Mouse (Mus musculus): Measurements from ENCODE around the gene Tmem229b.

DNA sequence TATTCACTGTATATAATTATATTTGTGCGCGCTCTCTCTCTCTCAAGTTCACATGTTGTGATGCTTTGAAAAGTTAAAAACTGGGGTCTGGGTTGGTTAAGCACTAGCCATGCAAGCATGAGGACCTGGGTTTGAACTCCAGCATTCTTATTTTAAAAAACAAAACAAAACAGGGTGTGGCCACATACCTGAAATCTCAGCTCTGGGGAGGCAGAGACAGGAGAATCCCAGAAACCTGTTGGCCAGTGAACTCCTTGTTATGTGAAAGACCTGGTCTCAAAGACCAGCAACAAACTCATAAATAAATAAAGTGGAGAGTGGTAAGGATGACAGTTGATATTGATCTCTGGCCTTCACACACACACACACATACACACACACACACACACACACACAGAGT is 26.9 kb upstream of the Tmem229b start:
- TF ChIP-seq CTCF (IDR thresholded peaks at IDR 0.05; ENCODE audit: control insufficient read depth, insufficient read depth, insufficient replicate concordance, low read depth, low read length) (no peak), POLR2A (IDR thresholded peaks at IDR 0.05; ENCODE audit: control insufficient read depth, low read depth, low read length) (no peak)

Measured in testis, adult 2 months (tissue).